Mouse (Mus musculus) heart, postnatal 0 days (tissue): ENCODE measurements around the gene 1810010H24Rik.

Experiments used
- CTCF ChIP-seq: IDR thresholded peaks from 2 replicates; pipeline ENCODE4 v1.5.1; 2016; ENCODE audit warnings: antibody characterized with exemption, control low read depth, low read depth
- EP300 ChIP-seq: IDR thresholded peaks from 2 replicates; pipeline ENCODE4 v1.6.1; 2016; ENCODE audit warnings: antibody characterized with exemption, low read depth

GRCm38 (mm10) chr11:107001760-107002675 is 23.5 kb upstream of the 1810010H24Rik start:
- TF ChIP-seq CTCF (no peak), EP300 (no peak)
